Mouse (Mus musculus) CH12.LX (cell line): ENCODE data around the gene Lpar3. TPM values are rescaled to one million over a fixed set of nuclear protein-coding genes. Genes with fewer than 3 reads are reported as not detected.
A peak's percentile ranks its signal among the peaks of the same experiment; 100 is the strongest.

Experiments used
- DNase-seq: peaks from one replicate; pipeline ENCODE4 v3.0.0-alpha.2; 2013; ENCODE audit errors: extremely low read depth
- H3K27ac ChIP-seq: 2 replicates; pipeline ENCODE4 v1.5.1; 2012; ENCODE audit warnings: low read depth, mild to moderate bottlenecking, control low read depth, moderate library complexity; ENCODE audit not compliant: insufficient read depth
- H3K27me3 ChIP-seq: replicated peaks from 2 replicates; pipeline ENCODE3; 2012; ENCODE audit warnings: inconsistent platforms
- H3K36me3 ChIP-seq, 2 experiments: replicated peaks in 1 of 2; 2 replicates each; pipeline versions ENCODE3 to v1.6.1; 2012; ENCODE audit warnings: inconsistent platforms in 1 of 2, low read length in 1 of 2, mild to moderate bottlenecking in 1 of 2, mixed read lengths in 1 of 2, moderate library complexity in 1 of 2; ENCODE audit not compliant: control insufficient read depth in 1 of 2, insufficient read depth in 1 of 2
- H3K4me1 ChIP-seq, 2 experiments: 2 replicates each; pipeline ENCODE4 v1.6.1; 2012; ENCODE audit warnings: inconsistent platforms in 1 of 2, moderate library complexity in 1 of 2; ENCODE audit not compliant: insufficient read depth in 2 of 2, control insufficient read depth in 1 of 2
- H3K4me2 ChIP-seq: 2 replicates; pipeline ENCODE4 v1.6.1; 2012; ENCODE audit warnings: low read depth, mild to moderate bottlenecking, control low read depth; ENCODE audit not compliant: poor library complexity, insufficient read depth, severe bottlenecking
- H3K4me3 ChIP-seq, 3 experiments: fragments of 150-350 bp in 1 of 3; sonication (generic) in 1 of 3; replicated peaks in 1 of 3; 2 replicates each; pipeline versions ENCODE3 to v1.5.1; 2011 to 2012; ENCODE audit warnings: low read depth in 2 of 3, low read length in 2 of 3, mild to moderate bottlenecking in 2 of 3, moderate library complexity in 2 of 3, control low read depth in 1 of 3, improper control_type of control experiment in 1 of 3, inconsistent platforms in 1 of 3, mixed read lengths in 1 of 3; ENCODE audit not compliant: poor library complexity in 1 of 3
- H3K79me2 ChIP-seq: replicated peaks from 2 replicates; pipeline ENCODE4 v1.6.1; 2012; ENCODE audit warnings: mild to moderate bottlenecking, moderate library complexity; ENCODE audit not compliant: control insufficient read depth, poor library complexity, insufficient read depth, severe bottlenecking; ENCODE audit errors: extremely low read depth
- H3K9ac ChIP-seq: 2 replicates; pipeline ENCODE4 v1.6.1; 2012; ENCODE audit warnings: low read depth, mild to moderate bottlenecking, control low read depth, moderate library complexity; ENCODE audit not compliant: insufficient read depth
- H3K9me3 ChIP-seq: replicated peaks from 2 replicates; pipeline ENCODE3; 2012; ENCODE audit warnings: low read length, inconsistent platforms, mixed read lengths
- E2F4 ChIP-seq: IDR thresholded peaks from 2 replicates; pipeline ENCODE4 v1.6.1; 2011; ENCODE audit warnings: low read depth, low read length, improper control_type of control experiment; ENCODE audit not compliant: insufficient replicate concordance
- EP300 ChIP-seq: IDR thresholded peaks from 2 replicates; pipeline ENCODE4 v1.6.1; 2011; ENCODE audit warnings: low read length, improper control_type of control experiment
- GABPA ChIP-seq: IDR thresholded peaks from 2 replicates; pipeline ENCODE4 v1.6.1; 2012; ENCODE audit warnings: low read depth, low read length, improper control_type of control experiment, inconsistent platforms; ENCODE audit not compliant: insufficient replicate concordance
- JUN ChIP-seq: IDR thresholded peaks from 2 replicates; pipeline ENCODE4 v1.6.1; 2011; ENCODE audit warnings: low read depth, mild to moderate bottlenecking, low read length, improper control_type of control experiment, moderate library complexity; ENCODE audit not compliant: insufficient read depth
- JUND ChIP-seq: conservative IDR thresholded peaks from 2 replicates; pipeline ENCODE4 v1.6.1; 2011; ENCODE audit warnings: low read depth, low read length, improper control_type of control experiment
- MAFK ChIP-seq: IDR thresholded peaks from 2 replicates; pipeline ENCODE4 v1.6.1; 2011; ENCODE audit warnings: low read length, improper control_type of control experiment; ENCODE audit not compliant: insufficient replicate concordance
- MAZ ChIP-seq: IDR thresholded peaks from 2 replicates; pipeline ENCODE4 v1.6.1; 2012; ENCODE audit warnings: low read depth, mild to moderate bottlenecking, inconsistent platforms, low read length, improper control_type of control experiment, moderate library complexity
- MXI1 ChIP-seq: IDR thresholded peaks from 2 replicates; pipeline ENCODE4 v1.6.1; 2011; ENCODE audit warnings: mild to moderate bottlenecking, low read depth, low read length, improper control_type of control experiment
- MYC ChIP-seq: IDR thresholded peaks from 2 replicates; pipeline ENCODE4 v1.6.1; 2011; ENCODE audit warnings: low read depth, mild to moderate bottlenecking, improper control_type of control experiment, low read length
- NRF1 ChIP-seq: IDR thresholded peaks from 2 replicates; pipeline ENCODE4 v1.6.1; 2014; ENCODE audit warnings: low read depth, mild to moderate bottlenecking, inconsistent platforms, low read length, improper control_type of control experiment, moderate library complexity
- POLR2A ChIP-seq: IDR thresholded peaks from 2 replicates; pipeline ENCODE4 v1.6.1; 2011; ENCODE audit warnings: low read depth, mild to moderate bottlenecking, improper control_type of control experiment, low read length
- RAD21 ChIP-seq: IDR thresholded peaks from 2 replicates; pipeline ENCODE4 v1.6.1; 2011; ENCODE audit warnings: low read depth, mild to moderate bottlenecking, low read length, improper control_type of control experiment, moderate library complexity
- RCOR1 ChIP-seq: conservative IDR thresholded peaks from 2 replicates; pipeline ENCODE4 v1.6.1; 2012; ENCODE audit warnings: low read depth, mild to moderate bottlenecking, inconsistent platforms, low read length, improper control_type of control experiment
- SMC3 ChIP-seq: IDR thresholded peaks from 2 replicates; pipeline ENCODE4 v1.6.1; 2011; ENCODE audit warnings: low read depth, low read length, improper control_type of control experiment
- TBP ChIP-seq: conservative IDR thresholded peaks from 2 replicates; pipeline ENCODE4 v1.6.1; 2011; ENCODE audit warnings: low read depth, low read length, improper control_type of control experiment
- TCF12 ChIP-seq: IDR thresholded peaks from 2 replicates; pipeline ENCODE4 v1.6.1; 2014; ENCODE audit warnings: low read depth, mild to moderate bottlenecking, inconsistent platforms, low read length, improper control_type of control experiment
- UBTF ChIP-seq: IDR thresholded peaks from 2 replicates; pipeline ENCODE4 v1.6.1; 2012; ENCODE audit warnings: low read depth, mild to moderate bottlenecking, inconsistent platforms, low read length, improper control_type of control experiment, moderate library complexity
- USF2 ChIP-seq: conservative IDR thresholded peaks from 2 replicates; pipeline ENCODE4 v1.6.1; 2011; ENCODE audit warnings: low read depth, low read length, improper control_type of control experiment
- ZNF384 ChIP-seq: IDR thresholded peaks from 2 replicates; pipeline ENCODE4 v1.6.1; 2012; ENCODE audit warnings: low read depth, low read length, improper control_type of control experiment, inconsistent platforms
- dilution Hi-C: fragments of 300-500 bp; cut with MboI; formaldehyde crosslinking; loops from 2 replicates; pipeline ENCODE4 v1.14.3; 2020; ENCODE audit warnings: low sequenced_read_pairs; ENCODE audit not compliant: extremely low pct_unique_long_range_greater_than_20kb, extremely low pct_ligation_motif_present
- in situ Hi-C: fragments of 300-500 bp; cut with MboI; formaldehyde crosslinking; loops from 3 replicates; pipeline ENCODE4 v1.14.3; 2019; ENCODE audit warnings: low sequenced_read_pairs, low pct_ligation_motif_present, low pct_unique_long_range_greater_than_20kb, mixed read lengths
- polyA plus RNA-seq: library from polyadenylated mRNA; unstranded; fragments of >175 nt; gene quantifications from 2 replicates; pipeline ENCODE4 v1.2.1, GENCODE M21; 2012; ENCODE audit warnings: low read depth; ENCODE audit not compliant: insufficient read length
- total RNA-seq, 2 experiments: library from RNA; depleted of rRNA; stranded (reverse); fragments of 300-350 nt in 1 of 2; fragments of >200 nt in 1 of 2; gene quantifications; 2 replicates each; pipeline ENCODE4 v1.2.3; 2012 to 2014

Lpar3 gene
- total and polyA plus RNA-seq, 3 experiments = not detected

DNA sequence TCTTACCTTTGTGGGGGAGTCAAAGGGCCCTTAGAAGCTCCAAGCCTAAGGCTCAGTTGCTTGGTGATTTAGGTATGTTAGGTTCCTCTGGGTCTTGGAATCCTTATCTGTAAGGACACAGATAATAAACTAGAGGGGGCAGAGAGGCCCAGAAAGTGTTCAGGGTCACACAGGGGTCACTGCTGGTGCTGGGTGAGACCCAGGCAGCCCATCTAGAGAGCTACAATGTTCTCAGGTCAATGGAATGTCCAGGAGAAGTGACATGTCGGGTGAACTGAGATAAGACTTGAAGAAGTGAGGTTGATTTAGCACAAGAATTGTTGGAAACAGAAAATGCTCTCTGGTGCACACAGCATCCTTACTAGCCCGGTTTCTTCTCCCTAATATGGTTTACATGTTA, 16.4 kb upstream of the Lpar3 start:
- in situ Hi-C loops = no loop called here

DNA sequence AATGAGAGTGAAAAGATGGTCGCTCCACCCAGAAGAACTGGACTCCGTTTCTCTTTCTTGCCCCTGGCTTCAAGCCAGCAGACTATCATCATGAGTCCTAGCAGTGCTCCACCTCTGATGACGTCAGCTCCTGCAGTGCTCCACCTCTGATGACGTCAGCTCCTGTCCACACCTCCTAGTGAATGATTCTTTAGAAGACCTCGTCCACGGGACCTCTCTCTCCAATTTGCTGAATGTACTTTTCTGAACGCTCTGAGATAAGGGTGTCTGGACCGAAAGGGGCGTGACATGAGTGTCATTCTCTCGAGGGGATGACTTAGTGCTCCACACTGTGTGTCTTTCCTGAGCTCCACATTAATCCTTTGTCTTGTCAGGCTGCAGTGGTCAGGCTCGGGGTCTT, 15.5 kb upstream of the Lpar3 start:
- Histone ChIP-seq H3K79me2 (no peaks in the 10 kb centered on the region), H3K27me3 (peaks cover 4% of the 10 kb centered on the region), H3K4me1 (peaks cover 2 to 6% of the 10 kb centered on the region in 2 experiments; a peak in 2 of 4 replicates), H3K9me3 (no peaks in the 10 kb centered on the region), H3K9ac (no peak overlapping the region), H3K36me3 (no peaks in the 10 kb centered on the region), H3K4me3 (no peak overlapping the region), H3K27ac (no peak overlapping the region), H3K4me2 (peak overlapping the region; percentile 18; the same call in 1 of the 2 replicates)
- in situ Hi-C loops = no loop called here
- dilution Hi-C loops = no loop called here
- TF ChIP-seq EP300 (no peak), TBP (no peak), JUND (peak; percentile 50; the same call in 1 of the 2 replicates), GABPA (no peak), UBTF (no peak), JUN (peak; percentile 63; the same call in 1 of the 2 replicates), RAD21 (no peak), MAZ (no peak), NRF1 (no peak), MAFK (no peak), MXI1 (no peak)
- DNase-seq = no peak

More for the DNA sequence above, 16.4 kb upstream of the Lpar3 start:
- Histone ChIP-seq H3K4me3 (no peak overlapping the region), H3K27ac (no peak overlapping the region), H3K4me1 (peaks cover 2 to 6% of the 10 kb centered on the region in 2 experiments; a peak in 2 of 4 replicates), H3K79me2 (no peaks in the 10 kb centered on the region), H3K9ac (no peak overlapping the region), H3K4me2 (no peak overlapping the region), H3K27me3 (peaks cover 4% of the 10 kb centered on the region), H3K36me3 (no peaks in the 10 kb centered on the region), H3K9me3 (no peaks in the 10 kb centered on the region)
- no peak for TF ChIP-seq RCOR1
- TF ChIP-seq MXI1 = no peak
- no peak for TF ChIP-seq MYC
- TF ChIP-seq TCF12 = no peak
- TF ChIP-seq MAZ = no peak
- TF ChIP-seq SMC3 = no peak
- TF ChIP-seq MAFK = no peak
- no peak for TF ChIP-seq ZNF384
- TF ChIP-seq POLR2A = no peak
- no peak for TF ChIP-seq EP300
- TF ChIP-seq E2F4 = no peak
- TF ChIP-seq NRF1 = no peak
- TF ChIP-seq JUN = no peak
- TF ChIP-seq JUND = no peak
- TF ChIP-seq USF2 = no peak
- dilution Hi-C loops = no loop called here
- no peak for DNase-seq
